Comparison of ENCODE assay signal across 8 mouse cellular contexts in the genomic region with DNA sequence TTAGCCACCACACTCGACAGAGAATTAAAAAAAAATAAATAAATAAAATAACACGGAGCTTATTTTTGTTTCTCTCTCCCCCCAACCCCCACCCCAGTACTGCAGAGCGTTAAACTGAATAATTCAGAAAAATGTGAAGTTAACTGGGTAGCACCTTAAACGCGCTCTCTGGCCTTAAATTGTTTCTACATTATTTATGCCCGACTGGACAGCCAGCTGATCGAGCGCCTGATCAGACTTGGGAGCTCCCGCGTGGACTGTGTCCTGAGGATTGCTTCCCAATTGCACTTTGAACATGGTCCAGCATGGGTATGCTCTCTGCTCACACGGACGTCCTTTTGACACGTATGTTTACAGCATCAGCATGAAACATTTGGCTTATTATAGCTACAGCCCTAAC. TPM values are rescaled to one million over a fixed set of nuclear protein-coding genes. Genes with fewer than 3 reads are reported as not detected.
A peak's percentile ranks its signal among the peaks of the same experiment; 100 is the strongest.
DNase-seq lines count a peak whose midpoint lies in the region; ATAC-seq and TF ChIP-seq lines count a peak whose summit lies in the region.

No protein-coding gene starts in this region.

- DNase-seq in urinary bladder, postnatal 14 days (ENCODE audit: low spot score), result peak; percentile 29
- no peak for DNase-seq in urinary bladder, postnatal 36 days (ENCODE audit: low spot score in 2 of 2)
- peak; percentile 57 for DNase-seq in hindbrain, postnatal 0 days (ENCODE audit: low spot score)
- no peak for DNase-seq in left cerebral cortex, postnatal 25 days (ENCODE audit: low spot score in 2 of 2)

- ATAC-seq in forebrain, embryonic 12.5 days (ENCODE audit: low FRiP score), result peak; percentile 28
- ATAC-seq in hindbrain, postnatal 0 days, result no peak; the same call in 1 of the 2 replicates
- no peak for ATAC-seq in liver, embryonic 12.5 days
- peak; percentile 28; the same call in 1 of the 2 replicates for ATAC-seq in neural tube, embryonic 15.5 days (ENCODE audit: low FRiP score)
- ATAC-seq in monocyte, adult 5-6 weeks (replicated peaks; ENCODE audit: insufficient number of reproducible peaks, low FRiP score, low TSS enrichment, poor library complexity, severe bottlenecking), result no peak

- H3K9ac ChIP-seq in forebrain, embryonic 12.5 days, result peak overlapping the region; percentile 71
- 0 out of 2 replicates have a peak overlapping the region, but pooled peaks have one; percentile 17 for H3K9ac ChIP-seq in hindbrain, postnatal 0 days (replicated peaks; ENCODE audit: low read length)
- H3K9ac ChIP-seq in liver, embryonic 12.5 days, result peak overlapping the region; percentile 85
- H3K9ac ChIP-seq in neural tube, embryonic 15.5 days (replicated peaks), result peak overlapping the region; percentile 59

- H3K4me1 ChIP-seq in forebrain, embryonic 12.5 days, result peaks cover 52% of the 10 kb centered on the region
- peaks cover 30% of the 10 kb centered on the region for H3K4me1 ChIP-seq in hindbrain, postnatal 0 days (ENCODE audit: insufficient read depth, low read length)
- H3K4me1 ChIP-seq in liver, embryonic 12.5 days, result peaks cover 61% of the 10 kb centered on the region
- peaks cover 58% of the 10 kb centered on the region for H3K4me1 ChIP-seq in neural tube, embryonic 15.5 days

- 2% methylated on average over 13 of the region's 13 CpGs for WGBS in forebrain, embryonic 12.5 days
- under 1% methylated on average over 13 of the region's 13 CpGs for WGBS in hindbrain, postnatal 0 days
- 13% methylated on average over 13 of the region's 13 CpGs for WGBS in liver, embryonic 12.5 days (ENCODE audit: insufficient replicate concordance)
- 4% methylated on average over 13 of the region's 13 CpGs for WGBS in neural tube, embryonic 15.5 days

- H3K4me2 ChIP-seq in forebrain, embryonic 12.5 days, result peak overlapping the region; percentile 99
- H3K4me2 ChIP-seq in hindbrain, postnatal 0 days (ENCODE audit: low read depth, low read length), result peak overlapping the region; percentile 99
- peak overlapping the region; percentile 99 for H3K4me2 ChIP-seq in liver, embryonic 12.5 days
- H3K4me2 ChIP-seq in neural tube, embryonic 15.5 days, result peak overlapping the region; percentile 93

- H3K27me3 ChIP-seq in forebrain, embryonic 12.5 days, result no peaks in the 10 kb centered on the region
- H3K27me3 ChIP-seq in hindbrain, postnatal 0 days (ENCODE audit: insufficient read depth, low read length), result no peaks in the 10 kb centered on the region
- no peaks in the 10 kb centered on the region for H3K27me3 ChIP-seq in liver, embryonic 12.5 days (replicated peaks)
- H3K27me3 ChIP-seq in neural tube, embryonic 15.5 days (replicated peaks), result no peaks in the 10 kb centered on the region

- H3K36me3 ChIP-seq in forebrain, embryonic 12.5 days (replicated peaks), result peaks cover 4% of the 10 kb centered on the region; the same call in 1 of the 2 replicates
- no peaks in the 10 kb centered on the region for H3K36me3 ChIP-seq in hindbrain, postnatal 0 days (ENCODE audit: insufficient read depth, low read length)
- H3K36me3 ChIP-seq in liver, embryonic 12.5 days, result peaks cover 22% of the 10 kb centered on the region
- peaks cover 8% of the 10 kb centered on the region; the same call in 1 of the 2 replicates for H3K36me3 ChIP-seq in neural tube, embryonic 15.5 days

- intact Hi-C loops in left cerebral cortex, postnatal 25 days (cut with DNase I), result no loop called here

- TF ChIP-seq CTCF in hindbrain, postnatal 0 days (IDR thresholded peaks at IDR 0.05; ENCODE audit: low read depth), result no peak

- H3K9me3 ChIP-seq in forebrain, embryonic 12.5 days, result no peaks in the 10 kb centered on the region
- no peaks in the 10 kb centered on the region for H3K9me3 ChIP-seq in hindbrain, postnatal 0 days (ENCODE audit: low read length)
- H3K9me3 ChIP-seq in liver, embryonic 12.5 days (replicated peaks), result 0 out of 2 replicates have a peak, but pooled peaks cover 4% of the 10 kb centered on the region
- no peaks in the 10 kb centered on the region for H3K9me3 ChIP-seq in neural tube, embryonic 15.5 days (replicated peaks)

- H3K4me3 ChIP-seq in forebrain, embryonic 12.5 days (replicated peaks), result peak overlapping the region; percentile 53
- H3K4me3 ChIP-seq in hindbrain, postnatal 0 days (ENCODE audit: low read length), result peak overlapping the region; percentile 51
- peak overlapping the region; percentile 66 for H3K4me3 ChIP-seq in liver, embryonic 12.5 days
- peak overlapping the region; percentile 48 for H3K4me3 ChIP-seq in neural tube, embryonic 15.5 days (replicated peaks)

- peak overlapping the region; percentile 86 for H3K27ac ChIP-seq in forebrain, embryonic 12.5 days
- peak overlapping the region; percentile 81; the same call in 1 of the 2 replicates for H3K27ac ChIP-seq in hindbrain, postnatal 0 days
- H3K27ac ChIP-seq in liver, embryonic 12.5 days, result peak overlapping the region; percentile 89
- peak overlapping the region; percentile 82 for H3K27ac ChIP-seq in neural tube, embryonic 15.5 days (replicated peaks)

RNA-seq across cellular contexts. Expression of gene Irf2bp2, which starts 10.3 kb away (rescaled TPM):
- 7.4 and 7.8 TPM in 2 replicates for polyA plus RNA-seq in forebrain, embryonic 12.5 days (2016; fragmentation: Nextera tagmentation; extraction: Ambion mirVana)
- total RNA-seq in hindbrain, postnatal 0 days (2014; rRNA removed), result 91.5 and 99.1 TPM in 2 replicates
- polyA plus RNA-seq in hindbrain, postnatal 0 days (2015; fragmentation: Nextera tagmentation; extraction: Ambion mirVana), result 10.2 and 11.4 TPM in 2 replicates
- 5.5 and 5.6 TPM in 2 replicates for polyA plus RNA-seq in liver, embryonic 12.5 days (2016; fragmentation: Nextera tagmentation; extraction: Ambion mirVana)
- 9.8 and 10.4 TPM in 2 replicates for polyA plus RNA-seq in neural tube, embryonic 15.5 days (2015; fragmentation: Nextera tagmentation; extraction: Ambion mirVana)
- total RNA-seq in left cerebral cortex, postnatal 25 days (2021), result 10 to 100 TPM; 55.5 to 62.7 TPM
- total RNA-seq in monocyte, adult 5-6 weeks (2017), result 41.2 to 53.3 TPM (median 48.5 TPM) in 3 replicates

Comparison
In these comparisons a context has a peak if more than half of its experiments do, and no peak if none do; other contexts are left out.
1. DNase-seq: peak in urinary bladder, postnatal 14 days (single experiment) and hindbrain, postnatal 0 days (single experiment); none in urinary bladder, postnatal 36 days (0 of 2) and left cerebral cortex, postnatal 25 days (0 of 2).
2. ATAC-seq: peak in forebrain, embryonic 12.5 days (single experiment) and neural tube, embryonic 15.5 days (single experiment); none in hindbrain, postnatal 0 days (single experiment), liver, embryonic 12.5 days (single experiment) and monocyte, adult 5-6 weeks (single experiment).
3. H3K9ac ChIP-seq: peak in every context shown above with its lines; median percentile 85 in liver, embryonic 12.5 days; 71 in forebrain, embryonic 12.5 days; 59 in neural tube, embryonic 15.5 days; 17 in hindbrain, postnatal 0 days.
4. Peak in every context shown above with its lines, with median percentiles within 50 percentile points of each other: H3K27ac ChIP-seq, H3K4me2 ChIP-seq and H3K4me3 ChIP-seq.